Mouse (Mus musculus) urinary bladder, postnatal 4 days (tissue): Measurements from ENCODE around the gene Etv2.

Experiments used
- DNase-seq, 2 experiments: peaks; one replicate each; pipeline ENCODE4 v3.0.0; 2021 to 2022; ENCODE audit warnings: low spot score in 2 of 2

Gene Etv2

GRCm38 (mm10) chr7:30613529-30614112, 22.0 kb downstream of the Etv2 start:
- DNase-seq: peak in 1 of 2 experiments; percentile 52

GRCm38 (mm10) chr7:30612654-30613402, 22.8 kb downstream of the Etv2 start, which contains the start of gene Upk1a:
TSS of gene Upk1a (minus strand) at chr7:30612847.
- DNase-seq: peak in 1 of 2 experiments; percentile 34

DNA sequence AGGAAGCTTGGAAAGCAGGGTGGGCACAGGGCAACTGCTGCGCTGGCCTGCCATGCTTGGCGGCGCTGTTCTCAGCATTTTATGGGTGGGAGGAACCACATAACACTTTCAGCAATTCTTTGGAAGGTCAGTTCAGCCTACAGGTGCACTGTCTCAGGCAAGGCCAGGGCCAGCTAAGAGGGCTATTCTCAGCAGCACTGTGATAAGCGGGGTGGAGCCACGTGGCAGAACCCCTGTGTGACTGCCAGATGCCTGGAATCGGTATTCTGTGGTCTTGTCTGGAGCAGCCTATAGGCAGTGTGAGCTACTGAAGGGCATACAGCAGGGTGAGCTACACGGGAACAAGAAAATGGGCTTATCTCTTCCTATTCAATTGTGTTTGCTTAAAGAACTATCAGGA, 25.6 kb downstream of the Etv2 start:
- no peak for DNase-seq

DNA sequence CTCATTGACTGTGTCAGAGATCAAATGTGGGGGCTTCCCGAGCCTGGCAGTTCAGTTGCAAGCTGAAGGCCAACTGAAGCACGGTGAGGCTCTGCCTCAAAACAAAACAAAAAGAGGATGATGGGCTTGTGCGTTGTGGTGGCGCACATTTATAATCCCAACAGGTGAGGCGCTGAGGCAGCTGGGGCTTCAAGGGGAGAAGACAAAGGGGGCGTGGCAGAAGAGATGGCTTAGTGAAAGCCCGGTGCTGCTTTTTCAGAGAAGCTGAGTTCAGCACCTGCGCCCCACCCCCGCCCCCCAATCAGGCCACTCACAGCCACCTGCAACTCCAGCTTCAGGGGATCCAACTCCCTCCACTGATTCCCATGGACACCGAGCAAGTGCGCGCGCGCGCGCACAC, 27.2 kb downstream of the Etv2 start:
- no peak for DNase-seq

GRCm38 (mm10) chr7:30607706-30608309, 27.8 kb downstream of the Etv2 start:
- DNase-seq: no peak

DNA sequence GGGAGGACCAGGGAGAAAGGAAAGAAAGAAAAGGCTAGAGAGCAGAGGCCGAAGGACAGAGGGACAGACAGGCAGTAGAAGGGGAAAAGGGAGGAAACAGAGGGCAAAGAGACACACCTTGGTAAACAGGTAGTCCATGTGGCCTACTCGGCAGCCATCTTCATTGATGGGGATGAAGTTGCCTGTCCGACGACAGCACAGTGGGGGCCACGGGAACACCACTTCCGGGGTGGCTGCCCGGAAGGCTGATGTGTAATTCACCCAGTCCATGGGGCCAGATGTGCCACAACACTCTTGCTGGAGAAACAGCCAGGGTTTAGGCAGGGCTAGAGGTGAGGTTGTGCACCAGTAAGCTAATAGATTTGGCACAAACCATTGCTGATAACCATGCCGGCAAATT, 30.7 kb downstream of the Etv2 start:
- no peak for DNase-seq

GRCm38 (mm10) chr7:30604424-30604823, 31.2 kb downstream of the Etv2 start:
- DNase-seq: no peak

- peak in 1 of 2 experiments; percentile 51 for DNase-seq
Observed at GRCm38 (mm10) chr7:30602583-30602982, 33.1 kb downstream of the Etv2 start.

DNA sequence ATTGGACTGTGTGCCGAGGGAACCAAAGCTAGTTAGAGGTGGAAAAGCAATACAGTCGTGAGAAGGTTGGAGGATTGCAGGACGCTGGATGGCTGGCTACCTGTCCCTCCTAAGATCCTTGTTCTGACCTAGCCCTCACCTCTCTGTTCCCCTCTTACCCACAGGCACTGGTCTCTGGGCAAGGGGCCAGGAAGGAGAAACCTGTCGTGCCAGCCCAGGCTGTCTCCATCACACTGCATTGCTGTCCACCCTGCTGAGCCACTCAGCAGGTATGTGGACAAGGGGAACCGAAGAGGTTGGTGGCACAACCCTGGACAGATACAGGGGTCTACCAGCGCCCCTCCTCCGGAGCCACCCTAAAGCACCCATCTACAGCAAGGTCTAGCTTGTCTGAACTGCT, 35.0 kb downstream of the Etv2 start:
- DNase-seq: peak; percentile 64 to 70

GRCm38 (mm10) chr7:30599933-30600353, 35.7 kb downstream of the Etv2 start:
- peak; percentile 83 to 89 for DNase-seq

- DNase-seq: no peak
Observed at GRCm38 (mm10) chr7:30598786-30599185, 36.9 kb downstream of the Etv2 start, which contains the start of gene Zbtb32. TSS of gene Zbtb32 (minus strand) at chr7:30598909.

DNA sequence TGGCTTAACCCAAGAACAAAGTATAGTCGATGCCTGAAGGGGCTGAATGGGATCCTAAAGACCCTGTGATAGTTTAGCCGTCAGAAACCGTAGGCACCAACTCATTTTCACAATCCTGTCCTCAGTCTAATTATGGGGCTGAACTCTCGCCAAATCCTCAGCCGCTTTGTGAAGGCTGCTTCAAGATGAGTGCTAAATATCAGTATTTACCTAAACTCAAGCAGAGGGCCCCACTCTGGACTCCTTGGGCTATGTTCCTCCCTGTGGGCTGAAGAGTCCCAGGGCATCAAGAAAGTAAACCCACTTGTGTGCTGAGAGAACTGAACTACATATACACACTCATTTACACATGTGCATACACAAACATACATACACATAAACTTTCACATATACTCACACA, 38.8 kb downstream of the Etv2 start:
- no peak for DNase-seq

DNA sequence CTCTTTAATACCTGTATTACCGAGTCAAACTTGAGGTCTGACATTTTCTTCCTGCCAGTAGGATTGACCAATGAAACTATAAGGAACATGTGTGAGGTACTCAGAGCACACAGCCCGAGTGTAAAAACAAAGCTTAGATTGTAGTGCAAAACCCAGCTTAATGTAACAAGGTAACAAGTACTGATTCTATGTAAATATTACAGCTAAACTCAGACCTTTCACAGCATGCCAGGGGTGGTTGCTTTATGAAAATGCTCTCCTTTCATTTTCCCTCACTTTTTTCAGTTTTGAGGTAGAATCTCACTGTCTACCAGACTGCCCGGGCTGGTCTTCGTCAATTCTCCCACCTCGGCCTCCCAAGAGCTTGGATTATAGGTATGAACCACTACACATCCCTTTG, 39.6 kb downstream of the Etv2 start:
- no peak for DNase-seq

DNA sequence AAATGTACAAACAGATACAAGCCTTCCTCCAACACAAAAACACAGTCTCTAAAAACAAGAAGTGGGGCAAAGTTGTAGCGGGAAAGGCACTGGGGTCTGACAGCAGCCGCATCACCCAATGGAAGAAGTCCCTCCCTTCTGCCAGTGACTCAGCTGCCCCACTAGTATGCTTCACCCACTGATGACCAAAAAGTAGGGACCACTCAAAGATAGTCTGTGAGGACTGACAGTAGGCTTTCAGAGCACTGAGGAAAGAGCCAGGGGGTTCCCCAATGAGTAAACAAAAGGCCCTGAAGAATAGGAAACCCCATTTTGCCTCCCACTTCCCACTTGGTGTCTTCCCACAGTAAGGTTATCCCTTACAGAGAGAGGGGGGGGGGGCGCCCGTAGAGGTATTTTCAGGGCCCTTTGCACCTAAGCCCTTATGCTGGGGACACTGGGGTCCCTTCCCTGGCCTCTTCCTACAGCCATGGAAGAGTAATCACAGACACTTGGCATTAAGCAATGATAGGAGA, 41.1 kb downstream of the Etv2 start:
- no peak for DNase-seq

DNA sequence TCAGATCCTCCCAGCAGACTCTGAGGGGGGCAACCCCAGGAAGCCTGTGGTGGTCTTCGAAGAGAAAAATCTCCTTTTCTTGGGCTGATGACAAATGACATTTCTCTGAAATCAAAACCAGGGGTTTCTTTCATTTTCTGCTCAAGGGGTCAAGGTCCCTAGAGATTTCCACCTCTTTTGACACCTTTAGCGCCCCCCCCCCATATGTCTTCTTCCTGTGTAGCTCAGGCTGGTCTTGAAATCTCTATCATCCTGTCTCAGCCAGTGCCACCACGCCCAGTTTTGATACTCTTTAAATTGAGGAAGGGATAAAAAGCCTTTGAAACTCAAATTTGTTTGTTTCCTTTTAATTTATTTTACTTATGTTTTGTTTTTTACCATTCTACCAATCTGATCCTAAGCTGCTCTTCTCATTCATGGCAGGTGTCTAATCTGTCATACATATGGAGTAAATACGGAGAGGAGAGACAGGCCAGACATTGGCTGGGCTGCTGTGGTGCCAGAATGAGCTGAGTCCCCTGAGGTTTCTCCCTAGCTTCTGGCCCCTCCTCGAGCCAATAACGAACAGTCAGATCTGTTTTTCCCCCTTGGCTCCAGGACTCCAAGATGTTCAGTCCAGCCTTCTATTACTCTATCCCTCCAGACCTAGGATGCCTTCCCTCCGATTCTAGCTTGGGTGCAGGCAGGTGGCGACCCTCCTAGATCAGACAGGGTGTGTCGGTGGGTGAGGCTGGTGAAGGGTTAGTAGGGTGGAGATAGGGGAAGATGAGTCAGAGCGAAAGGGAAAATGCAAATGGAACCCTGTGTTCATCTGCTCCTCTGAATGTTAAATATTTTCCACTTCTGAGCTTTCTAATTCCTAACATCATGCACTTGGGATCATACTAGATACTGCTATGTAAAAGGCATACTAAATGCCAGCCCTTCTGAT, 41.8 kb downstream of the Etv2 start:
- no peak for DNase-seq

- DNase-seq: no peak
Observed at GRCm38 (mm10) chr7:30592772-30593423, 42.8 kb downstream of the Etv2 start.

GRCm38 (mm10) chr7:30591605-30591951, 44.1 kb downstream of the Etv2 start:
- DNase-seq: no peak

- no peak for DNase-seq
Observed at GRCm38 (mm10) chr7:30590927-30591604, 44.6 kb downstream of the Etv2 start.

- peak; percentile 76 to 88 for DNase-seq
Observed at GRCm38 (mm10) chr7:30589435-30590301, 46.0 kb downstream of the Etv2 start.
